Mouse (Mus musculus): ENCODE measurements around the gene Ss18l1. TPM values are rescaled to one million over a fixed set of nuclear protein-coding genes. Genes with fewer than 3 reads are reported as not detected.
A peak's percentile ranks its signal among the peaks of the same experiment; 100 is the strongest.

The Ss18l1 gene
- polyA plus RNA-seq, 1 experiment from 2014 or later, result 30.2 TPM

DNA sequence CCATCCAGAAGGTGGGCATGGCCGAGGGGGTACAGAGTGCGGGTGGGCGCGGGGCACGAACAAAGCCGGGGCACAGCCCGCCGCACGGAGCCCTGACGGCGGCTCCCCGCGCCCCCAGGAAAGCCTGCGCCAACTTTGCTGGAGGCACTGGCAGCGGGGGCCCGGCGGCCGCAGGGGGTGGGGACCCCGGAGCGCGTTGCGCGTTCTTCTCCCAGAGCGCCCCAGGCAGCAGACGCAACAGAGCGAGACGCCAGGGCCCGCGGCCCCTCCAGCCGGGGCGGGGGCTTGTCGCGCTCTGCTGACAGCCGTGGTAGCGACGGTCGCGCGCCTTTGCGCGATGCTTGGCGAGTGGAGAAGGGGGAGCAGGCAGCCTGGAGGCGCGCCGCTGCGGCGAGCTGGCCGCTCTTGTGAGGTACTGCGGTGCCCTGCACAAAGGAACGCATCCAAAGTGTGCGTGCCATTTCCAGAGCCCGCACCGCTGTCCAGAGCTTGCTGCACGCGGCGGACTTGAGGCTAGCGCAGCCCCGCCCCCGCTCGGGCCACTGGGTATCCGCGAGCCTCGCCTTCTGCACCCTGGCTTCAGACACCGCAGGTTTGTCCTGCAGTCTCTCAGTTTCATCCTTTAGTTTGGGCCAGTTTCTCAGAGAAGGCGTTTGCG is 678 bp downstream of the Ss18l1 start:
- peak; percentile 48 for ATAC-seq (ENCODE audit: low FRiP score, low read depth)
- under 1% methylated on average over 62 of the region's 66 CpGs for WGBS
- Histone ChIP-seq H3K4me3 (peak overlapping the region; percentile 98), H3K9me3 (no peaks in the 10 kb centered on the region), H3K27me3 (no peaks in the 10 kb centered on the region), H3K4me2 (replicated peaks) (peak overlapping the region; percentile 79), H3K4me1 (peaks cover 37% of the 10 kb centered on the region), H3K36me3 (peaks cover 26% of the 10 kb centered on the region), H3K9ac (replicated peaks) (peak overlapping the region; percentile 93), H3K27ac (replicated peaks) (peak overlapping the region; percentile 97)

DNA sequence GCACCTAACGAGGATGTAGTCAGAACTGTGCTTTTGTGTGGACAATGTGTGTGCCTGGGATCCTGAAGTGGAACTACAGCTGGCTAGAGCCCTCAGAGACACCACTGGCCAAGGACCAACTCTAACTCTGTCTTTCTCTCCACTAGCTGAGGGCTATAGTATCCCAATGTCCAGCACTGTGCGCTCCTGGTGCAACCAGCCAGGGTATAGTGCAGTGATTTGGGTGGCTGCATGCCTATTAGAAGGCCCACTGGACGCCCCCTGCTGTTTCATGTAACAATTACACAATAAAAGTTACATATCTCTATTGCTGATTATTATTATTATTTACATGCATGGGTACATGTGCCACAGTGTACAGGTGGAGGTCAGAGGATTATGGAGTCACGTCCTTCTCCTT is 3.0 kb downstream of the Ss18l1 start:
- 64% methylated on average over 4 of the region's 4 CpGs for WGBS
- Histone ChIP-seq H3K4me2 (replicated peaks) (no peak overlapping the region), H3K9me3 (no peaks in the 10 kb centered on the region), H3K36me3 (peaks cover 11% of the 10 kb centered on the region), H3K4me1 (peaks cover 28% of the 10 kb centered on the region), H3K9ac (replicated peaks) (no peak overlapping the region), H3K4me3 (no peak overlapping the region), H3K27ac (replicated peaks) (no peak overlapping the region), H3K27me3 (no peaks in the 10 kb centered on the region)
- no peak for ATAC-seq (ENCODE audit: low FRiP score, low read depth)

DNA sequence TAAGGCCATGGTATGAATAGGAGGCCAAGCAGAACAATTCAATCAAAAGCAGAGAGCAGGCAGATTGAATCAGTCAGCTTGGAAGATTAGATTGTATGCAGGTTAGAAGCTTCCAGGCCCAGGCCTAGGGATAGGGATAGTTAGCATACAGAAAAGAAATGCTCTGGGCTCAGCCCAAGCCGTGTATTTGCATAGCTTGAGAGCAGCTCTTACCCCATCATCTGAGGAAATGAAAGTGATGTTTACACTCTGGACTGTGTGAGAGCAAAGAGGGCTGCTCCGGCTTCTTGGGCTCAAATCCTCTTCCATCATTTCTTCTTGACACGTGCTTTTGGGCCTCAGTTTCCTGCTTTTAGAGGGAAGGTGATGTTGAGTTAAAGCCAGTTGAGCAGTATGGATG is 5.3 kb downstream of the Ss18l1 start:
- WGBS, result 90% methylated on average over 3 of the region's 3 CpGs
- no peak overlapping the region for H3K9ac ChIP-seq (replicated peaks)
- peaks cover 14% of the 10 kb centered on the region for H3K36me3 ChIP-seq
- H3K27me3 ChIP-seq, result no peaks in the 10 kb centered on the region
- no peak overlapping the region for H3K4me2 ChIP-seq (replicated peaks)
- H3K4me1 ChIP-seq, result peaks cover 19% of the 10 kb centered on the region
- no peak overlapping the region for H3K27ac ChIP-seq (replicated peaks)
- no peak for ATAC-seq (ENCODE audit: low FRiP score, low read depth)
- no peak overlapping the region for H3K4me3 ChIP-seq
- no peaks in the 10 kb centered on the region for H3K9me3 ChIP-seq

DNA sequence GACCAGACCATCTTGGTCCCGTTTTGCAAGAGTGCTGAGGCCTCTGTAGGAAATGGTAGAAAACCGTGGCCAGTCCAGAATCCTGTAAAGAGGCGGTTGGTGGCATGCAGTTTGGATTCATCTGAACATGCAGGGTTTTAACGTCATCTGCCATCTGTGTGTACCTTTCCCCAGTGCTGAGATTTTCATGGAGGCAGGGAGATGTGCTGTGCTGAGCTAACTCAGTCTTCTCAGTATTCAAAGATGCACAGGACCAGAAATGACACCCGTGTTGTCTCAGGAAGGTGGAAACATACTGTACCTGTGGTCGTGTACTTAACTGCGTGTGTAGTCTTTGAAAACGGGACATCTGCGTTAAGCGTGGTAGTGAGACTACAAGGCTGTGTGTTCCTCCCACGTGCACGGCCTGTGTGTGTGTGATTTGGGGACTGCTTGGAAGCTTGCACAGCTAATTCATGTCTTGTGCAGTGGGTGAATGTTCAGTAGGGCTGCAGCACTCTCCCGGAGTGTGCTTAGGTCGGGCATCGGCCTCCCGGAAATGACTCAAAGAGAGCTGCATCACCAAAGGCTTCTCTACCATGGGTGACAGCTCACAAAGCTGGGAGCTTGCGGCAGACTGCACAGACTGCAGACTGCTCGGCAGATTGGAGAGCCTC is 5.8 kb downstream of the Ss18l1 start:
- no peak overlapping the region for H3K9ac ChIP-seq (replicated peaks)
- no peak for ATAC-seq (ENCODE audit: low FRiP score, low read depth)
- no peaks in the 10 kb centered on the region for H3K27me3 ChIP-seq
- peaks cover 19% of the 10 kb centered on the region for H3K4me1 ChIP-seq
- WGBS, result 95% methylated on average over 18 of the region's 18 CpGs
- H3K27ac ChIP-seq (replicated peaks), result no peak overlapping the region
- no peak overlapping the region for H3K4me3 ChIP-seq
- H3K4me2 ChIP-seq (replicated peaks), result no peak overlapping the region
- H3K36me3 ChIP-seq, result peaks cover 18% of the 10 kb centered on the region
- H3K9me3 ChIP-seq, result no peaks in the 10 kb centered on the region

DNA sequence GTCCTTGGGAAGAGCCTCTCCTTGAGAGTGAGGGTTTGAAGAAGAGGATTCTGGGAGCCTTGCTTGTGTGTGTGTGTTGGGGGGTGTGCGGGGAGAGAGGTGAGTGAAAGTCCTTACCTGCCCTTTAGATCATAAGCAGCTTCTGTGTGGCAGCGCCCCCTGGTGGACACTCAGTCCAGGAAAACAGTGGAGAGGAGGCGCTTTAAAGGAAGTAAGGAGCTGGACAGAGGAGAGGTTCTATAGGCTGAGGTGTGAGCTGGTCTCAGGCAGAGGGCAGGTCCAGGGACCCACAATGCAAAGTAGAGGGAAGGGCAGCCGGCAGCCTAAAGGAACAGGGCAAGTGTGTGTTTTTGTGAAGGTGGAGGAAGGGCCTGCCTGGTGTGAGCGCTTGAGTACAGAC is 8.7 kb downstream of the Ss18l1 start:
- Histone ChIP-seq H3K36me3 (peaks cover 46% of the 10 kb centered on the region), H3K27me3 (no peaks in the 10 kb centered on the region), H3K9ac (replicated peaks) (no peak overlapping the region), H3K4me2 (replicated peaks) (no peak overlapping the region), H3K4me3 (no peak overlapping the region), H3K9me3 (no peaks in the 10 kb centered on the region), H3K27ac (replicated peaks) (no peak overlapping the region), H3K4me1 (no peaks in the 10 kb centered on the region)
- peak; percentile 57 for ATAC-seq (ENCODE audit: low FRiP score, low read depth)
- 30% methylated on average over 5 of the region's 5 CpGs for WGBS

DNA sequence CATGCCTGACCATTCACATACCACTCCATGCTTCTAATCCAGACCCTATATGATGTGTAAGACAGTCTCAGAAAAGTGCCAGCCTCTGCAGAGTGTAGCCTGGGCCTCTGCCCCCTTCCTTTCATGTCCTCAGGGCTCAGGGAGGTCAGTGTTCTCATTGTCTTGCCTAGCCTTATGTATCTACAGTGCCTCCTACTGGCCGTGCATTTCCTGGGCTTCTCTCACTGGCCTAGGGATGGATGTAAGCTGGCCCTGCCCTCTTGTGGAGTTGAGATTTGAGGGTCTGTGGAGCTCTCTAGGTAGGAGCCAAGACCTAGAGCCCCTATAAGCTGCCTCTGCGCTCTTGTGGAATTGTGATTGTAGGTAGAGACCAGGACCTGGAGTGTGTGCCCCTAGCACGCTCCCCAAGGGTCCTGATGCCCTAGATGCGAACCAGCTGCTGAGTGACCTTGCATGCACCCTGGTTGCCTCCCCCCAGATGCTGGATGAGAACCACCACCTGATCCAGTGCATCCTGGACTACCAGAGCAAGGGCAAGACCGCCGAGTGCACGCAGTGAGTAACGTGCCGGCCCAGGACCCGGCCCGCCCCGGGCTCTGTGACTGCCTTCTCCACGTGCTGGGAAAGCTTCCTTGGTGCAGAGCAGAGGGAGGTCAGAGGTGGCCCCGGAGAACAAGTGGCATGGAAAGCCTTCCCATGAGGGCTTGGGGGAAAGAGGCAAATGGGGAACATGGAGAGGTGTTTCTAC is 9.9 kb downstream of the Ss18l1 start:
- no peak overlapping the region for H3K4me3 ChIP-seq
- no peaks in the 10 kb centered on the region for H3K27me3 ChIP-seq
- no peaks in the 10 kb centered on the region for H3K4me1 ChIP-seq
- no peak for ATAC-seq (ENCODE audit: low FRiP score, low read depth)
- no peak overlapping the region for H3K27ac ChIP-seq (replicated peaks)
- no peaks in the 10 kb centered on the region for H3K9me3 ChIP-seq
- no peak overlapping the region for H3K4me2 ChIP-seq (replicated peaks)
- WGBS, result 89% methylated on average over 14 of the region's 14 CpGs
- H3K9ac ChIP-seq (replicated peaks), result no peak overlapping the region
- peaks cover 52% of the 10 kb centered on the region for H3K36me3 ChIP-seq

DNA sequence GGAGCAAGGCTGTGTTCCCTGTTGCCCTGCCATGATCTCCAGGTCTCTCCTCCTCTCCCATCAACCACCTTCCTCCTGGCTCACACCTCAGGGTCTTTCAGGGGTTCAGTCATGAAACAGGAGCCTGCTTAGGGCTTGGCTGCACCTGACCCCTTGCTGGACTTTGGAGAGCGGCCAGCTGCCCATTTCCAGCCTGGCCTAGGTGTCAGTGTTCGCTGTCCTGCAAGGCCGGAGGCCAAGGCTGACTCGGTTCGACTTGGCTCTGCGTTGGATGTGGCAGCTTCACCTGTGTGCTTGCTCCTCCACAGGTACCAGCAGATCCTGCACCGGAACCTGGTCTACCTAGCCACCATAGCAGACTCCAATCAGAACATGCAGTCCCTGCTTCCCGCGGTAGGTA is 10.7 kb downstream of the Ss18l1 start:
- no peak for ATAC-seq (ENCODE audit: low FRiP score, low read depth)
- H3K9me3 ChIP-seq, result no peaks in the 10 kb centered on the region
- no peaks in the 10 kb centered on the region for H3K4me1 ChIP-seq
- no peak overlapping the region for H3K4me2 ChIP-seq (replicated peaks)
- no peak overlapping the region for H3K4me3 ChIP-seq
- H3K27ac ChIP-seq (replicated peaks), result no peak overlapping the region
- H3K9ac ChIP-seq (replicated peaks), result no peak overlapping the region
- WGBS, result 96% methylated on average over 9 of the region's 9 CpGs
- peaks cover 55% of the 10 kb centered on the region for H3K36me3 ChIP-seq
- no peaks in the 10 kb centered on the region for H3K27me3 ChIP-seq

DNA sequence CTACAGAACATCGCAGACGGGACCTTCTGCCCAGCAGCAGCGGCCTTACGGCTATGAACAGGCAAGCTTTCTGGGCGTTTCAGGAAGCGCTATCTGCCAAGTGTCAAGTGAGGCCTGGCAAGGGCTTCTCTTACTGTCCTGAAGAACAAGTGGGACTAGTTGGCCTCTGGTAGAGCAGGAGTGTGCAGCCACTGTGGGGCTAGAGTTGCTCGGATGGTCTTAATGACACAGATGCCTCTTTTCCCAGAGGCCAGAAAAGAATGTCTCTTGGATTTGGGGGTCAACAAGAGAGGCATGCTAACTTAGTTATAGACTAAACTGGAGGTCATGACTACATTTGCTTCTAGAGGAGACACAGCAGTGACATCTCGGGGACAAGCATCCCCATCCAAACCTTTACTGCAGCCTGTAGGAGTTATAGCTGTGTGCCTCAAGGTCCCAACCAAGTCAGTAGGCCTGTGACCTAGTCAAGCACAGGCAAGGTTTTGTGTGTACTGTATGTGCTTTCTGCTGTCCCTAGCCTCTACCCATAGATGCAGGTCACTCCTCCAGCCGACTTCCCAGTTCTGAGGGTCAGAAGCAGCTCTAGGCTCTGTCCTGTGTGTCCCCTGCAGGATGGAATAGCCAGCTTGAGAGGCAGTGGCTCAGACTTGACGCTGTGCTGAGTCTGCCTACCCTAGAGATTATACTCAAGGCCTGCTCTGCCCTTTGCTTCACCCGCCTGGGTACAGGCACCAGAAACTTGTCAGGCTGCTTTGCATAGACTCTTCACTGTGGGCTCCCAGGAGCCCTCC is 21.2 kb downstream of the Ss18l1 start:
- no peak overlapping the region for H3K4me3 ChIP-seq
- H3K9ac ChIP-seq (replicated peaks), result no peak overlapping the region
- no peak overlapping the region for H3K4me2 ChIP-seq (replicated peaks)
- WGBS, result 95% methylated on average over 11 of the region's 11 CpGs
- peaks cover 78% of the 10 kb centered on the region for H3K36me3 ChIP-seq
- no peaks in the 10 kb centered on the region for H3K9me3 ChIP-seq
- no peaks in the 10 kb centered on the region for H3K4me1 ChIP-seq
- no peak for ATAC-seq (ENCODE audit: low FRiP score, low read depth)
- no peaks in the 10 kb centered on the region for H3K27me3 ChIP-seq
- no peak overlapping the region for H3K27ac ChIP-seq (replicated peaks)

DNA sequence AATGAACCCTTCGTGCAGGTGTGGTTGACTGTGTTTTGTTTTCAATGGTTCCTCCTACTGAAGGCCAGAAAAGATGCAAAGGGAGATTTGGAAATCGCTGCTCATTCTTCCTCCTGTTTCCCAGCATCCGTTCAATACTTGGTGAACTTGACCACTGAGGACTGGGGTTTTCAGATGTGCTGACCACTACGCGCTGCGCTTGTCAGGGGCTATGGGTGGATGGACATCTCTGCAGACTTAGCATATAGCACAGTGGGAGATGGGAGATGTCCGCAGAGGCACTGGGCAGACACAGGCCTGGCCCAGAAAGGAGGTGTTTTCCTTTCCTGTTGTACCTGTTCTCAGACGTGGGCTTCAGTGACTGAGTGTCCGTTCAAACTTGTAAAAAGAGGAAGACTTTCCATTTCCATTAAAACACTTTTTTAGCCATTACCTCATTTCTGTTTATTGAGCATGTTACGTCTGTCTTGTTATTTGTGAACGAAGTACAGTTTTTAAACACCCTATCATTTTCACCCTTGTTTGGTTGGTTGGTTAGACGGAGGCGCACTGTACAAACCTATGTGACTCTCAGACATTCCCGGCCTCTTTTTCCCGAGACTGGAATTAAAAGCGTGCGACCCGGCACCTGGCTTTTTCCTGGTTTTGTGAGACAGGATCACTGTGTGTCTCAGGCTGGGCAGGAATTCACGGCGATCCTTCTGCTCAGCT is 27.6 kb downstream of the Ss18l1 start:
- H3K9ac ChIP-seq (replicated peaks), result peak overlapping the region; percentile 82
- peaks cover 11% of the 10 kb centered on the region for H3K4me1 ChIP-seq
- WGBS, result 37% methylated on average over 20 of the region's 20 CpGs
- H3K4me3 ChIP-seq, result peak overlapping the region; percentile 67
- peak overlapping the region; percentile 79 for H3K27ac ChIP-seq (replicated peaks)
- peaks cover 31% of the 10 kb centered on the region for H3K36me3 ChIP-seq
- no peaks in the 10 kb centered on the region for H3K9me3 ChIP-seq
- peak overlapping the region; percentile 83 for H3K4me2 ChIP-seq (replicated peaks)
- ATAC-seq (ENCODE audit: low FRiP score, low read depth), result no peak
- no peaks in the 10 kb centered on the region for H3K27me3 ChIP-seq

DNA sequence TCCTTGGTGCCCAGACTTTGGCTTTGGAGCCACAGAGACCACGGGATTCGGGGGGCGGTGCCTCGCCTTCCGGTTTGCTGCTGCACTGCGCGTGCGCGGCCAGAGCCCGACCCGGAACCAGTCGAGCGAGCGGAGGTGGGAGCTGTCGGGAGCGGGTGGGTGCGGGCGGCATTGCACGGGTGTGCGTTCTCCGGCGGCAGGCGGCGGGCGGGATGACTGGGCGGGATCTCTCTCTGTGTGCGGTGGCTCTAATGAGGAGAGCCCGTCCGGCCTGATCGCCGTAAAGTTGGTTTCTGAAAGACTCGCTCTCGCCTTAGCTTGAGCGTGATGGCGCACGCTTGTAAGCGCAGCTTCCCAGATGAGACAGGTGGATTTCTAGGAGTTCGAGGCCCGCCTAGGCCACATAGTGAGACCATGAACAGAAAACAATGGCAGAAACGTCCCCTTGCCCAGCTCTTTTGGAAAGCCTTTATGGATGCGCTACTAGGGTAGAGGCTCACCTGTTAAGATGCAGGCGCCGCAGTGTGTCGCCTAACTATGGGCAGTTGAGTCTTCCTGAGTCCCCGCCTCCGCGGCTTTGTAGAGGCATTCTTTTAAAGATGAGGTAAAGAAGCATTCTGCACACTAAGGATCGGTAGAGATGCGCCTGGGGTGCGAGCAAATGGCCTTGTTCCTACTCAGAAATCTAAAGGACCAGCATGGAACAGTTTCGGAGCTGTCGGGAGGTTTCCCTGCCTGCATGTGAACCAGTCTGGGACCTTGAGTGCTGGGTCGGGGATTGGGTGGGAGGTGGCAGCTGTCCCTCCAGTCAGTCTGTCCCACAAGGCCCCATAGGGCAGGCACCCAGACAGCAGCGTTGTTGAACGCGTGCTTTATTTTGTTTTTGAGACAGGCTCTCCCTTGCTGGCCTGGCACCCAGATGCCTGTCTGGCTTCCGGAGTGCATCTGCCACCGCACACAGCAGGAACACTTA is 28.5 kb downstream of the Ss18l1 start, which contains the start of gene Mtg2:
Mtg2 (plus strand) TSS at position 108 of the 973 bp plus-strand sequence.
- Histone ChIP-seq H3K27me3 (no peaks in the 10 kb centered on the region), H3K9ac (replicated peaks) (peak within 1 kb of the TSS; percentile 82), H3K36me3 (peaks cover 26% of the 10 kb centered on the region), H3K27ac (replicated peaks) (peak within 1 kb of the TSS; percentile 79), H3K9me3 (no peaks in the 10 kb centered on the region), H3K4me2 (replicated peaks) (peak within 1 kb of the TSS; percentile 83), H3K4me3 (peak within 1 kb of the TSS; percentile 67), H3K4me1 (peaks cover 11% of the 10 kb centered on the region)
- ATAC-seq (ENCODE audit: low FRiP score, low read depth), result peak; percentile 96
- 6% methylated on average over 58 of the region's 58 CpGs for WGBS
